Mouse (Mus musculus): ENCODE data around the gene Dusp8.

- TF ChIP-seq CTCF (IDR thresholded peaks at IDR 0.05; ENCODE audit: insufficient read depth, low read length) (peak; percentile 89), POLR2A (IDR thresholded peaks at IDR 0.05; ENCODE audit: borderline replicate concordance, extremely low read depth, low read depth, low read length) (no peak)
Measured at GRCm38 (mm10) chr7:142070458-142071211, 25.0 kb downstream of the Dusp8 start.
